Mouse (Mus musculus) forebrain, embryonic 11.5 days (tissue): ENCODE results near the gene Steap3. TPM values are rescaled to one million over a fixed set of nuclear protein-coding genes. Genes with fewer than 3 reads are reported as not detected.

Experiments
- ATAC-seq: fragments of 200-750 bp; cut with Nextera tagmentation; replicated peaks from 2 replicates; pipeline ENCODE4 v1.8.0; 2017; ENCODE audit warnings: moderate TSS enrichment; ENCODE audit not compliant: low FRiP score
- DNase-seq: peaks from one replicate; pipeline ENCODE4 v3.0.0-alpha.2; 2017; ENCODE audit warnings: low spot score
- H3K27ac ChIP-seq: fragments of 300-500 bp; sonication (generic); 2 replicates; pipeline ENCODE4 v1.5.1; 2014; ENCODE audit warnings: low read depth, low read length
- H3K27me3 ChIP-seq: fragments of 300-500 bp; sonication (generic); 2 replicates; pipeline ENCODE4 v1.6.1; 2014; ENCODE audit warnings: mild to moderate bottlenecking, low read length, mixed read lengths; ENCODE audit not compliant: control insufficient read depth, insufficient read depth
- H3K36me3 ChIP-seq: fragments of 300-500 bp; sonication (generic); 2 replicates; pipeline ENCODE4 v1.6.1; 2014; ENCODE audit warnings: mild to moderate bottlenecking, low read length, moderate library complexity, mixed read lengths; ENCODE audit not compliant: control insufficient read depth, insufficient read depth
- H3K4me1 ChIP-seq: fragments of 300-500 bp; sonication (generic); replicated peaks from 2 replicates; pipeline ENCODE4 v1.6.1; 2014; ENCODE audit warnings: low read length, mixed read lengths; ENCODE audit not compliant: control insufficient read depth, insufficient read depth
- H3K4me2 ChIP-seq: fragments of 300-500 bp; sonication (generic); 2 replicates; pipeline ENCODE4 v1.6.1; 2014; ENCODE audit warnings: low read depth, mild to moderate bottlenecking, low read length, moderate library complexity, mixed read lengths; ENCODE audit not compliant: severe bottlenecking
- H3K4me3 ChIP-seq: fragments of 300-500 bp; sonication (generic); 2 replicates; pipeline ENCODE4 v1.5.1; 2014; ENCODE audit warnings: low read depth, low read length
- H3K9ac ChIP-seq: fragments of 300-500 bp; sonication (generic); 2 replicates; pipeline ENCODE4 v1.6.1; 2014; ENCODE audit warnings: low read length
- H3K9me3 ChIP-seq: fragments of 300-500 bp; sonication (generic); 2 replicates; pipeline ENCODE4 v1.6.1; 2016; ENCODE audit warnings: low read length, mixed read lengths; ENCODE audit not compliant: control insufficient read depth
- WGBS: fragments of 180-500 bp; shearing (Covaris S2); extraction: QIAGEN DNeasy Blood & Tissue Kit; methylation state at CpG from one replicate; pipeline ENCODE4 v1.1.7; 2014; 5-methylcytosine and 5-hydroxymethylcytosine counted together
- polyA plus RNA-seq: library from polyadenylated mRNA; unstranded; fragments of >200 nt; fragmentation: Nextera tagmentation; extraction: Ambion mirVana; gene quantifications from 2 replicates; pipeline ENCODE4 v1.2.1, GENCODE M21; 2014

Steap3 gene
- polyA plus RNA-seq, 1 experiment from 2014 or later = 2.8 TPM

DNA sequence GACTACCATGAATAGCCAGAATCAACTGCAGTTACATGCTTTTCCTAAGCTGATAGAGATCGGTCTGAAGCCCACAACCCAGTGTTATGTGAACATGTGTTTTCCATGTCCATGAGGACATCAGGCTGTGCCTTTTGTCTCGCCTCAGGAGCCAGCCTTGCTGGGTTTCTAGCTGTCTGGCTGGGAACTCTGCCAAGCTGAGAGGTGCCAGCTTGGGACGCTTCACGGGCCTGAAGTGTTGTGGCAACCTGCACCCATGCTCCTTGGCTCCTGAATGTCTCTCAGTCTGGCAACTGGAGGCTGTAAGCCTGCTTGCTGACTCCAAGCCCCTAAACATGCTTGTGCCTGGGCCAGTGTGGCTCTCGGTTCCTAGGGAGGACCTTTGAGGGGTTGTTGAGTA, 130.0 kb downstream of the Steap3 start:
- H3K27me3 ChIP-seq = no peaks in the 10 kb centered on the region
- WGBS = 86% methylated on average over 5 of the region's 5 CpGs
- no peaks in the 10 kb centered on the region for H3K4me1 ChIP-seq
- H3K4me3 ChIP-seq = no peak overlapping the region
- no peaks in the 10 kb centered on the region for H3K9me3 ChIP-seq
- no peaks in the 10 kb centered on the region for H3K36me3 ChIP-seq
- no peak overlapping the region for H3K4me2 ChIP-seq
- no peak overlapping the region for H3K9ac ChIP-seq
- no peak overlapping the region for H3K27ac ChIP-seq
- no peak for ATAC-seq
- DNase-seq = no peak

Other genes starting within 250 kb of the Steap3 start
- 5.3 and 6.9 TPM in 2 replicates for gene Tmem37, start 198.6 kb downstream of the Steap3 start, polyA plus RNA-seq
- 783 and 824 TPM in 2 replicates for gene Dbi, start 151.6 kb downstream of the Steap3 start, polyA plus RNA-seq
- gene 3110009E18Rik, start 151.5 kb downstream of the Steap3 start, polyA plus RNA-seq = 19.6 and 23.1 TPM in 2 replicates
- gene C1ql2, start 67.9 kb upstream of the Steap3 start, polyA plus RNA-seq = not detected in 2 replicates
- gene Marco, start 232.3 kb upstream of the Steap3 start, polyA plus RNA-seq = 0.16 TPM in 1 of 2 replicates, not detected in the other